In the genomic region with DNA sequence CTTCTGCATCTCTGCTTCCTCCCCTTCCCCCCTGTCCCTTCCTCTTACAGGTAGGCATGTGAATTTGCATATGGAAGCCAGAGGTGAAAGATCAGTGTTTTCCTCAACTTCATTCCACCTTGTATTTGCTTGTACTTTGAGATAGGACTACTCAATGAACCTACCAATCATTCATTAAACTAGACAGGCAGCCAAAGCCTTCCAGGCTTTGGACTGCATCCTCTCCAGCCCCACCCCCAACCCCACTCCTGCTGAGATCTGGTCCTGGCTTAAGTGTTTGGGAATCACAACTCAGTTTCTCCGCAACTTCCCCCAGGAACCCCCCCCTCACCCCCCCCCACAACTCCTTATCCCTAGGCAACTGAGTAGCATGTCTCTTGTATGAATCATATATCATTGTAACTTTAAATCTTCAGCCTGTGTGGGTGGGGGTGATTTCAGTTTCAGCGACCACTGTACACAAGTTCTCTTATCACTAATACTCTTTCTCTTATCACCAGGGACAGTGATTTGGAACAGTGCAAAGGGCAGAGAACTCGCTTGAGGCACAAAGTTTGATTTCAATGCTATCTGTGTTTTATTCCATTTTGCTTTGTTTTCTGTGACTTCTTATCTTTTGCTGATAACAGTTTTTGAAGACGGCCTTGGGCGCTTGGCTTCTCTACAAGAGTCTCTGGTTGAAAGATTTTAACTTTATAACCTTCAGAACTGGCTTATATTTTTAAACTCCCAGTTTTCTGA, we compare ENCODE assay signal across 18 mouse cellular contexts. TPM values are rescaled to one million over a fixed set of nuclear protein-coding genes. Genes with fewer than 3 reads are reported as not detected.
DNase-seq lines count a peak whose midpoint lies in the region; ATAC-seq and TF ChIP-seq lines count a peak whose summit lies in the region.
"Had no signal": no experiment of that assay in that cellular context is flagged by ENCODE, and none has a peak within 500 bp of the region (broad histone marks: within the 10 kb centered on the region; RNA-seq: fewer than 3 reads in every experiment).

No protein-coding gene starts in this region.

- TF ChIP-seq EP300 in liver, postnatal 0 days (IDR thresholded peaks at IDR 0.05; ENCODE audit: low read depth) = no peak

- intact Hi-C loops in heart, postnatal 36 days (cut with DNase I) = no loop called here

- no peak overlapping the region for H3K9ac ChIP-seq in kidney, postnatal 0 days (ENCODE audit: low read depth, low read length)
- no peak overlapping the region for H3K9ac ChIP-seq in intestine, postnatal 0 days (ENCODE audit: low read depth, low read length)
- H3K9ac ChIP-seq in liver, postnatal 0 days (replicated peaks) = no peak overlapping the region
- H3K9ac ChIP-seq: embryonic facial prominence, embryonic 13.5 days; hindbrain, embryonic 15.5 days; lung, embryonic 14.5 days; midbrain, embryonic 13.5 days had no signal

- TF ChIP-seq CTCF in kidney, postnatal 0 days (IDR thresholded peaks at IDR 0.05; ENCODE audit: low read depth) = no peak
- TF ChIP-seq CTCF in intestine, postnatal 0 days (IDR thresholded peaks at IDR 0.05; ENCODE audit: low read depth) = no peak
- TF ChIP-seq CTCF in liver, postnatal 0 days (IDR thresholded peaks at IDR 0.05; ENCODE audit: low read depth) = no peak

- 0 out of 2 replicates have a peak, but pooled peaks have one; percentile 33 for ATAC-seq in kidney, postnatal 0 days (replicated peaks; ENCODE audit: low FRiP score, low read depth)
- peak; percentile 88 for ATAC-seq in intestine, postnatal 0 days
- ATAC-seq in liver, postnatal 0 days = peak; percentile 98
- ATAC-seq: midbrain, embryonic 13.5 days had no signal

- no peaks in the 10 kb centered on the region for H3K36me3 ChIP-seq in kidney, postnatal 0 days (ENCODE audit: insufficient read depth, low read length)
- H3K36me3 ChIP-seq in intestine, postnatal 0 days (ENCODE audit: control insufficient read depth, insufficient read depth) = no peaks in the 10 kb centered on the region
- H3K36me3 ChIP-seq in liver, postnatal 0 days (replicated peaks; ENCODE audit: insufficient read depth, low read length) = no peaks in the 10 kb centered on the region
- H3K36me3 ChIP-seq: embryonic facial prominence, embryonic 13.5 days; forebrain, embryonic 10.5 days; hindbrain, embryonic 15.5 days; midbrain, embryonic 13.5 days had no signal

- H3K4me3 ChIP-seq in kidney, postnatal 0 days (replicated peaks; ENCODE audit: low read depth, low read length) = no peak overlapping the region
- H3K4me3 ChIP-seq in intestine, postnatal 0 days (ENCODE audit: low read depth, low read length) = no peak overlapping the region
- H3K4me3 ChIP-seq in liver, postnatal 0 days (ENCODE audit: low read depth, low read length) = no peak overlapping the region
- H3K4me3 ChIP-seq: embryonic facial prominence, embryonic 13.5 days; forebrain, embryonic 10.5 days; hindbrain, embryonic 15.5 days; midbrain, embryonic 13.5 days had no signal

- 62% methylated on average over 5 of the region's 5 CpGs for WGBS in kidney, postnatal 0 days
- 21% methylated on average over 5 of the region's 5 CpGs for WGBS in intestine, postnatal 0 days
- WGBS in liver, postnatal 0 days (ENCODE audit: insufficient replicate concordance) = 24% methylated on average over 5 of the region's 5 CpGs

- DNase-seq in kidney, postnatal 0 days (ENCODE audit: low spot score) = no peak
- no peak for DNase-seq in kidney, adult 11 months
- DNase-seq in adrenal gland, adult 2 months = peak; percentile 62
- DNase-seq in liver, postnatal 0 days = peak; percentile 41
- DNase-seq in right cerebral cortex, adult 18-20 months = no peak
- DNase-seq in urinary bladder, postnatal 36 days (ENCODE audit: low spot score in 2 of 2) = no peak
- DNase-seq in heart, postnatal 36 days = no peak
- DNase-seq: B cell, adult 2 months; cerebellum, adult 11 months; gastrocnemius, postnatal 10 days; heart, postnatal 10 days; lung, embryonic 14.5 days; thymus, postnatal 4 days had no signal

- no peak overlapping the region for H3K4me2 ChIP-seq in kidney, postnatal 0 days (ENCODE audit: low read length)
- 0 out of 2 replicates have a peak overlapping the region, but pooled peaks have one; percentile 10 for H3K4me2 ChIP-seq in intestine, postnatal 0 days (replicated peaks; ENCODE audit: low read depth)
- H3K4me2 ChIP-seq in liver, postnatal 0 days (ENCODE audit: low read depth, low read length) = peak overlapping the region; percentile 36; the same call in 1 of the 2 replicates
- H3K4me2 ChIP-seq: embryonic facial prominence, embryonic 13.5 days; hindbrain, embryonic 15.5 days; lung, embryonic 14.5 days; midbrain, embryonic 13.5 days had no signal

- no peaks in the 10 kb centered on the region for H3K27me3 ChIP-seq in kidney, postnatal 0 days (ENCODE audit: insufficient read depth, low read length)
- no peaks in the 10 kb centered on the region for H3K27me3 ChIP-seq in intestine, postnatal 0 days (replicated peaks; ENCODE audit: control insufficient read depth, insufficient read depth, low read length)
- no peaks in the 10 kb centered on the region for H3K27me3 ChIP-seq in liver, postnatal 0 days (ENCODE audit: insufficient read depth, low read length)
- H3K27me3 ChIP-seq: embryonic facial prominence, embryonic 13.5 days; hindbrain, embryonic 15.5 days; midbrain, embryonic 13.5 days had no signal

- H3K27ac ChIP-seq in kidney, postnatal 0 days = no peak overlapping the region
- H3K27ac ChIP-seq in intestine, postnatal 0 days (ENCODE audit: low read depth, low read length) = no peak overlapping the region
- peak overlapping the region; percentile 34; the same call in 1 of the 2 replicates for H3K27ac ChIP-seq in liver, postnatal 0 days (ENCODE audit: low read depth)
- H3K27ac ChIP-seq: embryonic facial prominence, embryonic 13.5 days; forebrain, embryonic 10.5 days; hindbrain, embryonic 15.5 days; midbrain, embryonic 13.5 days had no signal

- no peaks in the 10 kb centered on the region for H3K9me3 ChIP-seq in kidney, postnatal 0 days (replicated peaks; ENCODE audit: low read length)
- no peaks in the 10 kb centered on the region for H3K9me3 ChIP-seq in intestine, postnatal 0 days (ENCODE audit: control insufficient read depth)
- no peaks in the 10 kb centered on the region for H3K9me3 ChIP-seq in liver, postnatal 0 days (ENCODE audit: low read length)
- H3K9me3 ChIP-seq: embryonic facial prominence, embryonic 13.5 days; forebrain, embryonic 10.5 days; hindbrain, embryonic 15.5 days; midbrain, embryonic 13.5 days had no signal

- H3K4me1 ChIP-seq in kidney, postnatal 0 days (replicated peaks; ENCODE audit: insufficient read depth, low read length) = no peaks in the 10 kb centered on the region
- no peaks in the 10 kb centered on the region for H3K4me1 ChIP-seq in intestine, postnatal 0 days (replicated peaks; ENCODE audit: control insufficient read depth, insufficient read depth, low read length)
- H3K4me1 ChIP-seq in liver, postnatal 0 days (ENCODE audit: insufficient read depth) = no peaks in the 10 kb centered on the region
- H3K4me1 ChIP-seq: embryonic facial prominence, embryonic 13.5 days; forebrain, embryonic 10.5 days; hindbrain, embryonic 15.5 days; midbrain, embryonic 13.5 days had no signal

RNA-seq across cellular contexts. Expression of gene Atxn7l3b, which starts 44.7 kb away (rescaled TPM):
- polyA plus RNA-seq in kidney, postnatal 0 days (2015; fragmentation: Nextera tagmentation; extraction: Ambion mirVana) = 237 and 244 TPM in 2 replicates
- total RNA-seq in adrenal gland, adult 2 months (2021) = 10 to 100 TPM; 64.0 to 66.7 TPM
- 35.9 and 54.3 TPM in 2 replicates for polyA plus RNA-seq in adrenal gland, adult 2 months (2012; rRNA removed)
- polyA plus RNA-seq in intestine, postnatal 0 days (2015; fragmentation: Nextera tagmentation; extraction: Ambion mirVana) = 142 and 160 TPM in 2 replicates
- 109 and 111 TPM in 2 replicates for polyA plus RNA-seq in liver, postnatal 0 days (2015; fragmentation: Nextera tagmentation; extraction: Ambion mirVana)
- total RNA-seq in heart, postnatal 36 days (2021) = 10 to 100 TPM; 26.4 to 31.2 TPM

Comparison
In these comparisons a context has a peak if more than half of its experiments do, and no peak if none do; other contexts are left out.
1. ATAC-seq: peak in every context shown above with its lines; median percentile 98 in liver, postnatal 0 days; 88 in intestine, postnatal 0 days; 33 in kidney, postnatal 0 days.
2. DNase-seq: peak in adrenal gland, adult 2 months (single experiment) and liver, postnatal 0 days (single experiment); none in kidney, postnatal 0 days (single experiment), kidney, adult 11 months (single experiment), right cerebral cortex, adult 18-20 months (single experiment), urinary bladder, postnatal 36 days (0 of 2) and heart, postnatal 36 days (0 of 2).